Mouse (Mus musculus) lung, postnatal 36 days (tissue): ENCODE data around the gene Lamc1.
A peak's percentile ranks its signal among the peaks of the same experiment; 100 is the strongest.

ENCODE experiments used
- DNase-seq: peaks from one replicate; pipeline ENCODE4 v3.0.0; 2022; ENCODE audit warnings: mixed read lengths

Gene Lamc1

DNA sequence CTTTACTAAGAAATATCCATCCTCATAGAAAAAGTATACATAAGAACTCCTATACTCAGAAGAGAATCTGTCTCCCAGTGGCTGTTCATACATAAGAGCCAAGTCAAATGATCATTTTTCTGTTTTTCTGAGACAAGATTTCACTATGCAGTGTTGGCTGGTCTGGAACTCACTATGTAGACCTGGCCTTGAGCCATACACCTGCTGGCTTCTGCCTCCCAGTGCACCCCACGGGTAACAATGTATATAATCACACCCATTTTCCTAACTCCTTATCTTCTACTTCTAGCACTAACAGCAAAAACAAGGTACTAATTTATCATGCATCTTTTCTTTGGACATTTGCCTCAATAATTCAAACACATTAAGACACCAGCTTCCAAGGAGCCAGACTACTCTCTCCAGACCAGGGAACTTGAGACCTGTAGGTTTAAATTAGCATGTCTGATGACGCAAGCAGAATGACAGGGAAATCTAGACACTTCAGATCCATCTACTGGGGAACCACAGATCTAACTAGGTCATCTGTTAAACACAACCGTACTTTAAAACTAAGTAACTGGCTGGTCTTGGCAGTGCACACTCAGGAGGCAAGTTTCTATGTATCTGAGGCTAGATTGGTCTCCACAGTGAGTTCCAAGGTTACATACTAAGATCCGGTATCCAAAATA lies 79.9 kb downstream of the Lamc1 start:
- no peak for DNase-seq

DNA sequence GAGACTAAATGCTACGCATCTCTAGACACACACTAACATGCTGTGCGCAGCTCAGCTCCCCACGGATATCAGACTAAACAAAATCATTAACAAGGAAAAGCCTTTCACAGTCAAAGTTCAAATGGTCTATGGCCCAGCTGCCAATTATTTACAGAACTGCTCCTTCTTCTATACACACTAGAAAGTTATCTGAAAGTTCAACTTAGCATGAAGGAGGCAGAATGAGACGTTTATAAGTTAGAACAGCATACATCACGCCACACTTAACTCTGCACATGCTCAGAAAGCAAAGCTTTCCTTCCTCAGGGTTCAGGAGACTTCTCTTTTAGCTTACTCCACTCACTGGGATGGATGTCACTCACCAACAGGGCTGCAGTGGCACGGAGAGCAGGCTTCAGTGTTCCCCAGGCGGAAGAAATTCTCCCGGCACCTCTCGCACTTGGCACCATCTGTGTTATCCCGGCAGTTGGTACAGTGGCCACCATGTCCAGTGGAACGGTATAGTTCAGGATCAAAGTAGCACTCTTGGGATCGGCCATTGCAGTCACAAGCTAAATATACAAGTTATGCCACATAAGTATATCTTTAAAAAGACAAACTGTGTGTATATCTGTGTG lies 80.9 kb downstream of the Lamc1 start:
- DNase-seq: no peak

DNA sequence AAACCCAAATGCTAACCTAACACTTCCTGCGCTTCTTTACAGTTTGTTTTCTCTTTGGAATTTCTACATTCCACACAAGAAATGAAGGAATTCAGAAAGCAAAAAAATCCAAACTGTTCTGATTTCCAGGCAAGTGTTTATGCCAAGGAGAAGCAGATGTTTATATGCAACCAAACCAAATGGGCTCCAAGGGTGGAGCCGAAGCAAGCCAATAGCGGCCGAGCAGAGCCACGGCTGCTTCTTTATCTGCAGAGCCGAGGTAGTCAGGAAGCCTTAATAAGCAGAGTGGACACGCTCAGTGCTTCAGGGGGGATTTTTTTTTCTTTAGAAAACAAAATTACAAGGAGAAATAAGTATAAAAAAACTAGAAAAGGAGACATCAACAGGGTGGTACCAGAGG lies 91.2 kb downstream of the Lamc1 start:
- DNase-seq: peak; percentile 64

DNA sequence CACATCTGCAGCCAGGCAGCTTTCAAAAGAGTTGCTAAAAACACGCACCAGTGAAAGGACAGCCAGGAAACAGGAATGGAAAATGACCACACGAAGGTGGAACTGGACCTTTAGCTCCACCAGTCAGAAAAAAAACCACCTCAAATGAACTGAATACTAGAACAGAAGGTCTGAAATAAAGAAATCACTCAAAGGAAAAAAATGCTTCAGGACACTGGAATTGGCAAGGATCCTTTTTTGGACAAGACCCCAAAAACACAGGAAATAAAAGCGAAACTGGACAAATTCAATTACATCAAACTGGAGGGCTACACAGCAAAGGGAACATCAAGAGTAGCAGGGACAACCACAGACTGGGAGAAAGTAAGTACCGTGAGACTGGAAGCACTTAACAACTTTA lies 97.0 kb downstream of the Lamc1 start:
- peak; percentile 28 for DNase-seq

DNA sequence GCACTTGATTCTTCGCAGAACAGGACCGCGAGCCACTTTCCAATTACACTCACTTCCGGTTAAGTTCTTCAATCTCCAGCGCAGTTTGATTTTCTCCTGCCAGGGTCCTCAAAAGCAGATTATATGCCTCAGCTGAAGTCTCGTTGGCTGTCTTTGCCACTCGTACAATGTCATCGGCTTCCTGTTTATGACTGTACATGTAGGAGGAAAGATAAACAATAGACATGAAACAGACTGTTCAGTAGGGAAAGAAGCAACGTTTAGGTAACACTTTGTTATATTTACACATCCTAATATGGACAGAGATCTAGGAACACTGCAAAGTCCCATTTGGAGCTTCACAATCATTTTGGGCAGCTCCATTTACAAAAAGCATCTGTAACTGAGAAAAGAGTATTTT lies 100.9 kb downstream of the Lamc1 start:
- peak; percentile 42 for DNase-seq

DNA sequence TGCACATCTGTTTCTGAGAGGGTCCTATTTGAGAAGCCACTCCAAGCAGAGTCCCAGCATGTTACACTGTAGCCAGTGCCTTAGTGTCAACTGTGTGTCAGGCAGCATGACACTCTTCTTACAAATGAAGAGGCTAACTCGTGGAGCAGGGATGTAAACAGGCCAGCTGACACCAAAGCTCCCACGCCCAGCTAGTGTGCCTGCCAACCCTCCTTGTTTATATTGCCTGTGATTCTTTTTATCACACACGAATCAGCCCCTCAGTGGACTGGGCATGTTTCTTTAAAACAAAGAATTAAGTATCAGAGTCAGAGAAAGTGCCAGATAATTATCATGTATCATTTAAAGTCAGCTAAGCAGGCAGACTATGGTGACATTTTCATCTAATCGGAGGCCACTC lies 104.7 kb downstream of the Lamc1 start:
- peak; percentile 60 for DNase-seq

DNA sequence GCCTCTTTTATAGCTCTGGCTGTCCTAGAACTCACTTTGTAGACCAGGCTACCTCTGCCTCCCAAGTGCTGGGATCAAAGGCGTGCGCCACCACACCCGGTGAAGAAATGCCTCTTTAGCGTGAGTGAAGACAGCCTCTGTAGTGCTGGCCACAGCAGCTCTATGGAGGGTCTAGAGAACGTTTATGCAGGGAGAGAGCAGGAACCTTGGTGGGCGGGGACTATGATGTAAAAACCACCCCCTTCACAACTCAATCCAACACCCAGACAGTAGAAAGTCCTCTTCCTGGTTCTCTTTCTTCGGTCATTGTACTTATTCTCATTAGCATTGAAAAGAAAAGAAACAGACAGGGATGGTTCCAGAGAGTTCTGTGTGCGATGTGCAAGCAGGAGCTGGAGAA lies 105.5 kb downstream of the Lamc1 start:
- no peak for DNase-seq

DNA sequence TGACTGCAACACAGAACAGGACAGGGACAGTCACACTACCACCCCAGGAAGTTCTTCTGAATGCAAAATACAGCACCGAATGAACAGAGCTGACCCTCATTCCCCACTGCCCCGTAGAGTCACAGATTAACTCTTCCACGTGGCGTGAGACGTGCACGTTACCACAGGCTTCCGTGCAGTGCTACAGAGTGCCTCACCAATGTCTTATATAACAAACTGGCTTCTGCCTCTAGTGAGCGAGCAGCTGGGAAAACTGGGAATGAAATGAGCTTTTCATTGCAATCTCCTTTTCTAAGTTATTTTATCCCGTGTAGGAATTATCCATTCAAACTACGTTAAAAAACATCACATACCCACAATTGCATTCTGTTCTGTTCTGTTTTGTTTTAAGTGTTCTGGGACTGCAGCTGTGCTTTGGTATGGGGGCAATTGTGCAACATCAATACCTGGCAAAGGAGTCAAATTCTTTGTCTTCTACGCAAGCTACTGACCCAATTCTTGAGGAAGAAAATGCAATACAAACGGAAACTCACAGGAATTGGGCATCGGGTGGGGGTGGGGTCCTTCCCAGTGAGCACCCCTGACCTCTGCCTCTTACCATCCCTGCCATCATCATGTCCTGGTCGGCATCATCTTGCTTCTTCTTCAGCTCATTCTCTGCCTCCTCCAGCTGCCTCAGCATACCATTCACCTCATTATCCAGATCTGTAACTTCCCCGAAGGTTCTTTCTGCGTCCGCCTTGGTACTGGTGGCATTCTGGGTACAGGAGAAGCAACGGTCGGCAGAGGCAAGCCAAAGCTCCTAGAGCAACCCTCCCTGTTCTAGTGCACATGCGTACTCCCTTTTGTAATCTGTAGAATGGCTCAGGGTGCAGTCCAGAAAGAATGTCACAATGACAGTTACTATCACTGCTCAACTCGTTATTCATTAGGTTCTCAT lies 106.5 kb downstream of the Lamc1 start:
- peak; percentile 65 for DNase-seq

DNA sequence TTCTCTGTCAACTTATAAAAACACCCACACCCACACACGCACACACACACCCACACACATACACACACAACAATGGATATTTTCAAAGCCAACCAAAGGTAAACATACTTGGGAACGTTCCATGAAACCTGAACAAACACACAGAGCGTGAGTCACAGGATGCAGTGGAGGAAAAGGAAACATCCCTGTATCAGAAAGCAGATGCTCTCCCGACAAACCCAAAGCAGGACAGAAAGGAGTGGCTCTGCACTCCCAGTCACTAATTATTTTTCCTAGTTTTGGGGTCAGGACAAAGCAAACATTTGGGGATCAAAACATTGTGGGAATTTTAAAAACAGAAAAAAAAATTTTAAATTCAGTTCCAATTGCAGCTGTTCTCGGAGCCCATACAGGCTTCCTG lies 108.3 kb downstream of the Lamc1 start:
- DNase-seq: peak; percentile 46

DNA sequence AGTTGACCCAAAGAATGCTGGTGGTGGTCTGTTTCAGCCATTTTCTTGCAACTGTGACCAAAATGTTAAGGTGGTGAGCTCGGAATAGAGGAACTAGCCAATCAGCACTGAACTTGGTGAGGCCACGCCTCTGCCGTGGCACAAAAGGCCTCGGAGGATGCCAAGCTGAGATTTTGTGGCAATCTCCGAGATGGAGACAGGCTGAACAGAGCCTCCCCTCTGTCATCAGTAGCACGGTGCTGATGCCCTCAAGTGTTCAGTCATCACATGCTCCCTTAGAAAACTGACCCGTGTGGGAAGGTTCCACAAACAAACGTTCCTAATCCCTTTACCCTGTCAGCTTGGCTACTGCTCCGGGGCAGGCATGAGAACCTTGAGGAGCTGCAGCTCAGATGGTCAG lies 113.2 kb downstream of the Lamc1 start:
- DNase-seq: no peak

DNA sequence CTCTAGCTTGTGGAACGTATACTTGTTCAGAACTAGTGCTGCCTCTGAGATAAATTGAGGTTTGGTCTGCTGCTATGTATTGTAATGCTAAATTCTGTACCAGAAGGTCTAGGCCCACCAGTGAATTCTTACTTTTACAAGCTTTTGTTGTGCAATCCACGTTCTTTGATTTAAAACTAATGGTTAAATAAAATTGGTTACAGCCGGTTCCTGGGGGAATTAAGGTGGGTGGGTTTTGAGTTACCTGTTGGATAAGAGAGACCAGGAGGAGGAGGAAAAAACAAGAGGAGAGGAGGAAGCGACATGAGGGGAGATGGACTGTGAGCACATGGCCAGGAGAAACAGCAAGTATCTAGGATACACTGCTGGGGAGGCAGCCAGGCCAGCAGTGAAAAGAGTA lies 116.1 kb downstream of the Lamc1 start:
- DNase-seq: no peak

DNA sequence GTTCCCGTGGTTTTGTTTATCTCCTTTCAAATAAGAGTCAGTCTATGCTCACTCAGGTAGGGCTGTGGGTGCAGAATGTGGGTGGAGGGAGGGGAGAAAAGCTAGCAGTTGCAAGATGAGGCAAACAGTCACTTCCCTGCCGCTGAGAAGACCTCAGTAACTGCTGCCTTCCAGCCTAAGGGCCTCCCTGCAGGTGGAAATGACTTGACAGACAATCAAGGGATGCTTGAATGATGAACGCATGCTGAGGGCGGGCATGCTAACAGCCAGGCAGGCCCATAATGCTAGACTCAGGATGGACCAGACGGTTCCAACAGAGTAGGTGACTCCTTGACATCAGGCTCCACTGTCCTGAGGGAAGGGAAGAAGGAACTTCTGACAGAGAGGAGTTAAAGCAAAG lies 116.9 kb downstream of the Lamc1 start:
- DNase-seq: no peak

DNA sequence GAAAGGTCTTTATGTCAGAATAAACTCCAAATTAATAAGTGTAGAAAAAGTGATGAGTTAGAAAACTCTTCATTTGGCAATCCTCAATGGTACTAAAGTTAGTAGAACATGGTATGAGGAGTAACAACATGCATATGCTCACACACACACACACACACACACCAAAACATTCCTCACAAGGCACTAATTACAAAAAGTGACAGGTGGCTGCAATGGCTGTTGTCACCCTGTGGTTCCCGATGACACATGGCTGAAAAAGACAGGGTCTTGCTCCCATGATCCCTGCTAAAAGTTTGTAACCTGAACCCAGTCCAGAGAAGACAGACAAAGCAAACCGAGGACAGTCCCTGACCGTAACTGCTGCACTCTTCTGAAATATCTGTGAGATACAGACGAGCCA lies 121.6 kb downstream of the Lamc1 start:
- no peak for DNase-seq

DNA sequence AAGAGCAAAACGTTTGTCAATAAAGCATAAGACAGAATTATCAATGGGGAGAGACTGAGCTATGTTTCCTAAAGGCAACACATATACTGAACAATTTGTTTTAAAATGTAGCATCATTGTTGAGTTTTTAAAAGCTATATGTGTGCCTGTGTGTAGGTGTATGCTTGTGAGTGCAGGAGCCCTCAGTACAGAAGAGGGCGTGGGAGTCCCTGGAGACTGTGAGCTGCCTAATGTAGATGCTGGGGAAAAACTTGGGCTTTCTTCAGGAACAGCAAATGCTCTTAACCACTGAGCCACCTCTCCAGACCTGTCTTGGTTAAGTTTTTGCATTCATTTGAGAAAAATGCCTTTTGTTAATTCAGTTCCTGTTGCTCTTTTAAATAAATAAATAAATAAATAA lies 122.4 kb downstream of the Lamc1 start:
- DNase-seq: no peak

DNA sequence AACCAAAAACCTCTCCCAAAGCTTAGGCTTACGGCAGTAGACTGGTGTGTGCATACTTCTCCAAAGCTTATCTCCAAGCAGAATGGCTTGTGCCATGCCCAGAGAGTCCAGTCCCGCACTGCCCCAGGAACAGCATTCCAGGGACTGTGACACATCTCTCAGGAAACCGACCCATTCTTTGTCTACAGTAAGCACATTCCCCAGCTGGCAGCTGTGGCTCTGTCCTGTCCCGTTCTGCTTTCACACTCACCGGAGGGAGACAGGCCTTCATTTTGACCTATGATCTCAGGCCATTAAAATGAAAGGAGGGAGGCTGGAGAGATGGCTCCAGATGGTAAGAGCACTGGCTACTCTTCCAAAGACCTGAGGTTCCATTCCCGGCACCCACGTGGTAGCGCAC lies 130.4 kb downstream of the Lamc1 start:
- no peak for DNase-seq

DNA sequence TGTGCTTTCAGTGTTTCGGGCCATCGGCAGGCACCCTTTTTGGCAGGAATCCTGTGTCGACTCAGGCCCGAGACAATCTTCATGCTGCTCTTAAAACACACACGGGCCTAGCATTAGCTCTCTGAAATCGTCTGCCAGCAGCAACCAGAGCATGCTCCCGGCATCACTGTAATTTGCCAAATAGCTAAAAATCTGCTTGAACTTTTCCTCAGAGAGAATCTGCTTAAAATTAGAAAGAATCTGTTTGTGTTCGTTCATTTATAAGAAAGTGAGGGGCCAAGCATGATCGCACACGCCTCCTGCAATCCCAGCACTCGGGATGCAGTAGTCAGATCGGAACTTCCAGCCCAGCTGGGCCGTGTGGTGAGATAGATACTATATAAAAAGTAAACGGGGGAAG lies 131.1 kb downstream of the Lamc1 start:
- no peak for DNase-seq

DNA sequence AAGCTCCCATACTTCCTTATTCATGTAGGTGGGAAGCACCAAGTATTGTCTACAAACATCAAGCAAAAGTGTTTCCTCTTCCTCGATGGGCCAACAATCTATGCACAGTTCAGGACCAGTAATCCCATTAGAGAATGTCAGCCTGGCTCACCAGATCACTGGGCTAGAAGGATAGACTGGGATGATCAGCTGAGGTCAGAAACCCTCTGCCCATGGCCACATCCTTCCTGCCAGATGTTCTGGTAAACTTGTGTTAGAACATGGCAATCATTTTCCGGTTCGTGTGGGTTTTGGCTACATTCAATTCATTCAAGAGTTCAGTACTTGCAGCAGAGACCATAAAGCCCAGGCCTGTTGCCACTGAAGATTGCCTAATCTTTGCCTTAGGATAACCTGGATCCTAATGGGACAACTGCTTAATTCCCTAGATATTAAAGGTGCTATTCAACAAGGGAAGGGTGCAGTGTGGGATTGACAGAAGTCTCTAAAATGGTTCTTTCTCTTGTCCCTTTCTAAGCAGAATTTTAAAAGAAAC lies 135.2 kb downstream of the Lamc1 start:
- no peak for DNase-seq

DNA sequence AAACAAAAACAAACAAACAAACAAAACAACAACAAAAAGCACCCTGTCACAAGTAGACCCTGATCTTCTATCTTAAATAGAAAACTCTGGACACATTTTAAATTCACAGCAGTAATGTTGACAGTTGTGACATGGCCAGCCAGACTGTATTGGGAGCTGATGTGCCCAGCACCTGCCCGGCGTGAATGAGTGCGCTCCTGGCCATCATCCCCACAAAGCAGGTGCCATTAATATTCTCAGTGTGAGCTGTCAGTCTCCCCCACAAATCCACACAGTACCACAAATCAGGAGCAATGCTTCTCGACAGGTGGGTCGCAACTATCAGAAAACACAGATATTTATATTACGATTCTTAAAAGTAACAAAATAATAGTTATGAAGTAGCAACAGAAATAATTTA lies 139.6 kb downstream of the Lamc1 start:
- no peak for DNase-seq

DNA sequence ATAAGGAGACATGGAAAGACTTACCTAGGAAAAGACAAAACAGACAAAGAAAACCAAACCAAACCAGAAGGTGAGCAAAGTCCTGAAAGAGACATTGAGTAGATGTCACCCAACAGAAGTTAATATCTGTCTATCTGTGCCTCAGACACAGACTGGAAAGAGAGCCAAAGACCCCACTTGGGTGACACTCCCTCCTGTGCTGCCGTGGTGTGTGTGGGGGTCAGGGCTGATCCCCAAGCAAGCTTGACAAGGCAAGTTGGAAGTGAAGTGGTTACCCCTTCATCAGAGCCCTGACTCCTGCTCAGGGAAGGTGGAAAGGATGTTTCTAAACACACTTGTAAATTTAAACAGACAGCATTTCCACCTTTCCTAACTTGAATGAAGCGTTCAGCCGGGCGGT lies 140.2 kb downstream of the Lamc1 start:
- no peak for DNase-seq

DNA sequence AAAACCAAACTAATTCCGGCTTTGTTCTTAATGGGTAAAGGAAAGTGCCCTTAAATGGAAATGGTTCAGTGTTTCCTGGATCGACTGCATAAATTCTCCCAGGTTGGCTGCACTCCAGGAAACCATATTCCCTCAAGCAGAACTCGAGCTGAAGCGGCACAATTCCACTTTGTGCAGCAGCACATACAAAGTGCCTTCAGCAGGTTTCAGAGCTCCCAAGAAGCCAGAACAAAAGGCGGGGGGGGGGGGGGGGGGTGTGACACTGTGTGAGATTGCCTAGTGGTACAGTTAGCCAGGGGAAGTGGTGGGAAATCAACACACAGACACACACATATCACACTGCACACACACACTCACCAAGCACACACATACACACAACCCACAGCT lies 140.7 kb downstream of the Lamc1 start:
- peak; percentile 69 for DNase-seq

DNA sequence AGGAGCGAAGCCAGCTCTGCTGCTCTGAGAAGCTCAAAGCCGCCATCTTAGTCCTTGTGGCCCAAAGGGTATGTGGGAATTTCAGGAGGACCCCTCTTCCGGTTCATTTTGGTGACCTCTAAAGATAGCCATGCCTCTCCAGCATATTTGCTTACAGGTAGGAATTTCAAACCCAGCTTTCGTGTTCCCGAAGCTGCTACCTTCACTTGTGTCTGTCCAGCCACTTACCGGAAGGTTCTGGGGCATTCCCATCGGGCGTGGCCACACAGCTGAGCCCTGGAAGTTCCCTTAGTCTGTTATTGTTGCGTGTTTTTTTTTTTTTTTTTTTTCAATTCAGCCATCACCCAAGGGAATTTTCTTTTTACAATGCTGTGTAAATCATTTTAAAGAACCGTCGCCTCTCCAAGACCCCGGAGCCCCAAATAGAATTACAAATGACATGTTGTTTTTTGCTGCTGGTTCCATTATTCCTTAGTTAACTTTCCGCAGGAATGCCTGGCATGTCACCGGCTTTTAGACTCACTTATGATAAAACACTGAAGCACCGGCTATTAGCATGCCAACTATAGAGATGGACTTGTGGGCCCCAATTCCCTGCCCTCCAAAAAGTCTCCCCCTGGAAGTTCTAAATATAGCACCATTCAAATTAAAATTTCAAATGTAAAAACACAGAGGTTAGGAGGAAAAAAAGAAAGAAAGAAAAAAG lies 141.2 kb downstream of the Lamc1 start:
- peak; percentile 34 for DNase-seq

DNA sequence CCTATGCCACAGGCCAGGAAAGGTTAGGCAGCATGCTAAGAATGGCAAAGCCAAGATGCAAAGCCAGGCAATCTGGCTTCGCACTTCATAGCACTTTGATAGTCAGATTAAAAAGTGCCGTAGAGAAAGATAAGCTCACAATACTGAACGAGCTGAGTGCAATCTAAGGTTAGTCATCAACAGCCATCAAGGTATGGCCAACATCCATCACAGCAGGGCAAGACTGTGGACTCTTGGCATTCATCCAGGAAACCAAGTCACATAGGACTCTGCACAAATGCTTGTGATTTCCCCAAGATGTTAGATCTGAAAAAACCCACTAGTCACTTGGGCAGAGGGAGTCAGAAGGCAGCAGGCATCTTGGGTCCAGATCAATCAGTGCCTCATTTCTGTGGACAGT lies 144.5 kb downstream of the Lamc1 start:
- no peak for DNase-seq
